Mouse (Mus musculus) MEL-GATA-1-ER (cell line): Measurements from ENCODE around the gene Bmp3.

Experiments used
- DNase-seq: peaks from one replicate; pipeline ENCODE4 v3.0.0-alpha.2; 2012; ENCODE audit warnings: low read depth; ENCODE audit errors: extremely low read depth

Gene Bmp3

GRCm38 (mm10) chr5:98854264-98854626, at the start of gene Bmp3:
TSS of gene Bmp3 (plus strand) at chr5:98854415.
- DNase-seq: no peak

- no peak for DNase-seq
Measured at GRCm38 (mm10) chr5:98804761-98805160, 49.5 kb upstream of the Bmp3 start.

GRCm38 (mm10) chr5:98806492-98806891, 47.7 kb upstream of the Bmp3 start:
- no peak for DNase-seq

- DNase-seq: no peak
Measured at GRCm38 (mm10) chr5:98807022-98807421, 47.2 kb upstream of the Bmp3 start.

GRCm38 (mm10) chr5:98807953-98808352, 46.3 kb upstream of the Bmp3 start:
- DNase-seq: no peak

GRCm38 (mm10) chr5:98812380-98812779, 41.8 kb upstream of the Bmp3 start:
- no peak for DNase-seq

GRCm38 (mm10) chr5:98815269-98815668, 38.9 kb upstream of the Bmp3 start:
- no peak for DNase-seq

- no peak for DNase-seq
Measured at GRCm38 (mm10) chr5:98833760-98834159, 20.5 kb upstream of the Bmp3 start.

GRCm38 (mm10) chr5:98834300-98834699, 19.9 kb upstream of the Bmp3 start:
- DNase-seq: no peak

- DNase-seq: no peak
Measured at GRCm38 (mm10) chr5:98842600-98843310, 11.5 kb upstream of the Bmp3 start.

GRCm38 (mm10) chr5:98844664-98845063, 9.6 kb upstream of the Bmp3 start:
- DNase-seq: no peak

- DNase-seq: no peak
Measured at GRCm38 (mm10) chr5:98854627-98855564, 681 bp downstream of the Bmp3 start.

- no peak for DNase-seq
Measured at GRCm38 (mm10) chr5:98855741-98856140, 1.5 kb downstream of the Bmp3 start.

- DNase-seq: no peak
Measured at GRCm38 (mm10) chr5:98856356-98856755, 2.1 kb downstream of the Bmp3 start.

- no peak for DNase-seq
Measured at GRCm38 (mm10) chr5:98863891-98864290, 9.7 kb downstream of the Bmp3 start.

- no peak for DNase-seq
Measured at GRCm38 (mm10) chr5:98865146-98865545, 10.9 kb downstream of the Bmp3 start.

- no peak for DNase-seq
Measured at GRCm38 (mm10) chr5:98876056-98876455, 21.8 kb downstream of the Bmp3 start.

- no peak for DNase-seq
Measured at GRCm38 (mm10) chr5:98878891-98879290, 24.7 kb downstream of the Bmp3 start.

GRCm38 (mm10) chr5:98882096-98882495, 27.9 kb downstream of the Bmp3 start:
- no peak for DNase-seq

GRCm38 (mm10) chr5:98890544-98891050, 36.4 kb downstream of the Bmp3 start:
- no peak for DNase-seq

GRCm38 (mm10) chr5:98894281-98894680, 40.1 kb downstream of the Bmp3 start:
- no peak for DNase-seq

- DNase-seq: no peak
Measured at GRCm38 (mm10) chr5:98897946-98898345, 43.7 kb downstream of the Bmp3 start.
